Mouse (Mus musculus) ES-Bruce4 (cell line): ENCODE results near the gene Gm13290.
"Not testable (repeated sequence)": the region's sequence is repeated elsewhere in the genome, so short reads cannot be mapped to it uniquely, and the experiment has no call there.

Source experiments
- EP300 ChIP-seq: IDR thresholded peaks from 2 replicates; pipeline ENCODE4 v1.6.1; 2011; ENCODE audit warnings: low read depth, low read length; ENCODE audit not compliant: insufficient read depth
- POLR2A ChIP-seq: IDR thresholded peaks from one replicate; pipeline ENCODE4 v1.8.1; 2011; ENCODE audit warnings: low read length; ENCODE audit not compliant: insufficient read depth

- TF ChIP-seq POLR2A, EP300: not testable (repeated sequence)
Observed at GRCm38 (mm10) chr4:88805761-88806160, 32.1 kb downstream of the Gm13290 start.
